Mouse (Mus musculus) mesoderm, embryonic 11.5 days (tissue): Measurements from ENCODE around the gene Mcub.

ENCODE experiments used
- DNase-seq: peaks from one replicate; pipeline ENCODE4 v3.0.0-alpha.2; 2012; ENCODE audit warnings: low read depth, low spot score

Mcub gene

GRCm38 (mm10) chr3:129896591-129896990 is 73.4 kb downstream of the Mcub start:
- DNase-seq = no peak

DNA sequence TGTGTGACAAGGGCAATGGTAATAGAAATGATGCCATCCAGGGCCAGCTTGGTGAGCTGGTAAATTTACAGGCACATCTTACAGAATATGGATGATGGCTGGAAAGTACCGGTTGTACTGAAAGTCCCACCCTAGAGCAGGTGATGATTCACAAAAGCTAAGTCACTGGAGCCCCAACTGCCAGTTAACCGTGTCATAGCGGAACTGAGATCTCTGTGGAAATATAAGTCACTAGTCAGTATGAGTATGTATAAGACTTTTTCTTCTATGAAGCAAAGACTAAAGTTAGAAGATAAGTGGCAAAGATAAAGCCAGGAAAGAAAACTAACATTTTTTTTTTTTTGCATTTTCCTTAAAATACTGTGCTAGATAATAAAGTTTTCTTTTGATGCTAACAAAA is 76.9 kb downstream of the Mcub start:
- DNase-seq = no peak

- DNase-seq = no peak
These were observed 78.0 kb downstream of the Mcub start for GRCm38 (mm10) chr3:129892003-129892402.

DNA sequence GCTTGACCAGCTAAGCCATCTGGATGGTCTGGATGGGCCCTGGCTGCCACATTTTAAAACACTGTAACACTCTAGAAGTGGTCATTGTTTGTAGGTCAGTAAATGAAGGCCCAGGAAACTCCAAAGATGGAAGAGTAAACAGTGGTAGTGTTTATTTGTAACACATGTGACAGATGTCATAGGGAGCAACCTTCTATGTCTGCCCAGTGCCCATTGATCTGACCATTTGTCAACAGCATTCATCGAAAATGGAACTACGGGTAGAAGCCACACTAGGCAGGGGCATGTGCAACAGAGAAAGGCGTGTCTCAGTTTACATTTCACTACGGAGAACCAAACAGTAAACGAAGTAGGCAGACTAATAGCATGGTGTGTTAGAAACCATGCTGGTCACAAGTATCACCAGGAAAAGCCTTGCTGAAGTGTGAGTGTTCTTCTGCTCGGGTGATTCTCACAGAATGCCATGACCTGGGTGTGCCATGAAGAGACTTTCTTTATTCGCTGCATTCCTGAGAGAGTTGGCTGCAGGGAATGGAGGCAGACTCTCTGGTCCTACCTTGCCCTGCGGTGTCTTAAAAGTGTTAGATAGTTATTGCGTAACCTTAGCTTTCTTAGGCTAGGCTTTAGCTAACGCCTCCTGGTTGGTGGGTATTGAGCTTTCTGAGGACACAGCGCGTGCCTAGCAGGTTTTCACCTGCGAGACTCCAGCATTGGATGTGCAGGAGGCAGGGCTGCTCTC is 82.1 kb downstream of the Mcub start:
- no peak for DNase-seq

DNA sequence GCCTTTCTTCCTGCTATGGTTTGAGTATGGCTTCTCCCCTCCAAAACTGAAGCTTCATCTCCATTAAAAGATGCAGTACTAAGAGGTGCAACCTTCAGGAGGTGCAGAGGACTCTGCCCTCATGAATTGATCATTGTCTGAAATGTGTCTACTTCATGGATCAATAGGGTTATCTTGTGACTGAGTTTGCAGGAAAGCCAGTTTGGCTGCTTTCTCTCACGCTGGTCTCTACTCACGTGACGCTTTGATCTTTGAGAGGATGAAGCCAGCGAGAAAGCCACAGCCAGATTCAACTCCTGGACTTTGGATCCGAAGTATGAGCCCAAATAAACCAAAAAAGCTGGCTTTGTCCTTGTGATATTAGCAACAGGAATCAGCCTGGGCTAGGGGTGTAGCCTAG is 83.6 kb downstream of the Mcub start:
- no peak for DNase-seq

DNA sequence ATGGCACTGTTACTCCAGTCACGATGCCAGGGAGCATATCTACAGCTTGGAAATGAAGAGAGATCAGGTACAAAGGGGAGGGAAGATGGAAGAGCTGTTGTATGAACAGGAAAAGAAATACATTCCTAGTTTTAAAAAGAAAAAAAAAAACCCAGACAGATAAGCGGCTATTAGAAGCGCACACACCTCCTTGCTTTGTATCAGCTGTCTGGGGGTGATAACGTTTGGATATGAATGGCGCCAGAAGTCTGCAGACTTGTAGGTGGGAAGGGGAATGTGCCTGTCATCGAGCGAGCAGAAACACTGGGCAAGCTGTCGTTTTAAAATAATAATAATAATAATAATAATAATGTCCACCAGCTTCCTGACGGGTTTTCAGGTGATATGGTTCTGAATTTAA is 84.4 kb downstream of the Mcub start:
- DNase-seq = no peak

DNA sequence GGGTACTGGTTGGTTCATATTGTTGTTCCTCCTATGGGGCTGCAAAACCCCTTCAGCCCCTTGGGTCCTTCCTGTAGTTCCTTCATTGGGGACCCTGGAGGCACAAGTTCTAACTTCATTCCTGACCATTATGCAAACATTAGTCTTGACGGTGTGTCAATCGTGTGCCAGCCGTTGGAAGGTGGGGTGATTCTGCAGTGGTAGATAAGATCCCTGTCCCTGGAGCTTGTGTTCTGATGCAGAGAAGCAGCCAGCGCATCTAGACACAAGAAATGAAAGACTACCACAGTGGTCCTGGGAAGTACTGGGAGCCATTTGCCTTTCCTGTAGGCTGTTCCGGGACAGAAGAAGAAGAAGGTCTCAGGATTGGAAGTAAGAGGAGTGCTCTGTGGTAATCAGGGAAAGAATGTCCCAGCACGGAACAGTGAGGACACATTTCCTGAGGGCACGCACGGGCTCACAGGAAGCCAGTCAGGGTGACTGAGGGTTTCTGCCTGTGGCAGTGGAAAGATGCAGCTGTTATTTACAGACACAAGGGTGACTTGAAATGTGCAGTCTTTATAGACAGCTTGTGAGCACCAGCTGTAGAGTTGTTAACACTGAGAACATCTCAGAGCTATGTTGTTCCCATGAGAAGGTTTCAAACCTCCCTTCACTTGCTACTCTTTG is 88.9 kb downstream of the Mcub start:
- DNase-seq = no peak

- DNase-seq = no peak
These were observed 90.1 kb downstream of the Mcub start for GRCm38 (mm10) chr3:129879913-129880312.

GRCm38 (mm10) chr3:129879131-129879757 is 90.8 kb downstream of the Mcub start:
- peak; percentile 43 for DNase-seq

DNA sequence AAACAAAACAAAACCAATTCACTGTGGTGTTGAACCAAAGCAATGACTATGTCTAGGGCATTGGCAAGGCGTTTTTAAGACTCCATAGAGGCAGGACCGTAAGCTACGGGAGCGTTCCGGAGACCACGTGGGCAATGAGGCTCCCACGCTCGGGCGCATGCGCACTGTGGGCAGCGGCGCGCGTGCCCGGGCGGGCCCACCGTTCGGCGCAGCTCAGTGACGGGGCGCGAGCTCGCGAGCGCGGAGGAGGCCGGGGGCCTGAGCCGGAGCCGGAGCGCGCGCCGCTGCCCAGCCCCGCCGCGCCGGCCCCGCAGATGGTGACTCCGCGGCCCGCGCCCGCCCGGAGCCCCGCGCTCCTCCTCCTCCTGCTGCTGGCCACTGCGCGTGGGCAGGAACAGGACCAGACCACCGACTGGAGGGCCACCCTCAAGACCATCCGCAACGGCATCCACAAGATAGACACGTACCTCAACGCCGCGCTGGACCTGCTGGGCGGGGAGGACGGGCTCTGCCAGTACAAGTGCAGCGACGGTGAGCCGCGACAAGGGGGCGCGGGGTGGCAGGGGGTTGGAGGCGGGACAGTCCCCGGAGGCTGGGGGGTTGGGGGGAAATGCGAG is 91.5 kb downstream of the Mcub start, which contains the start of gene Pla2g12a:
Gene Pla2g12a, plus strand, starts transcription at position 202 of the 617 bp plus-strand sequence.
- DNase-seq = peak; percentile 94

DNA sequence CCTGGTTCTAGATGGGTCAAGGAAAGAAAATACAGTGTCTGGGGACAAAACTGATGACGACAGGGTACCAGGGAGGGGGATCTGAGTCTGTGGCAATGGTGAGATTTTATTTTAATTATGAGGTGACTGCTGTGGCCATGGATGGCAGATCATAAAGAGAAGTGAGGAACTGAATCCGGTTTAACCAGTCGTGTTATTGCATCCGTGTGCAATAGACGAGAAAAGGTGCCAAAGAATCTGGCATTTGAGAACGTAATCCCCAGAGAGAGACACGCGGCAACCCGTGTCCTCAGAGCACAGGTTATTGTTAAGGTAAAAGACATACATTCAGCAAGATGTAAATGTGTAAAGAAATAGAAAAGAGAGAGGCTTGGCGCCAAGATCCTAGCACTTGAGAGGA is 92.7 kb downstream of the Mcub start:
- no peak for DNase-seq
